Mouse (Mus musculus): ENCODE data around the gene Fads6. TPM values are rescaled to one million over a fixed set of nuclear protein-coding genes. Genes with fewer than 3 reads are reported as not detected.
A peak's percentile ranks its signal among the peaks of the same experiment; 100 is the strongest.

Fads6 gene
- polyA plus RNA-seq, 1 experiment from 2014 or later: 0.72 TPM

GRCm38 (mm10) chr11:115334531-115334930 is 37.1 kb upstream of the Fads6 start, which contains the start of gene Otop3:
TSS of gene Otop3 (plus strand) at chr11:115334731.
- ATAC-seq (ENCODE audit: low FRiP score, low TSS enrichment): no peak
- 3% methylated on average over 29 of the region's 29 CpGs for WGBS
- Histone ChIP-seq H3K9ac (replicated peaks; ENCODE audit: low read length) (peak within 1 kb of the TSS; percentile 38; the same call in 1 of the 2 replicates), H3K4me1 (ENCODE audit: control insufficient read depth, insufficient read depth, low read length) (no peaks in the 10 kb centered on the region; the same call in 1 of the 2 replicates), H3K27ac (replicated peaks; ENCODE audit: low read depth, low read length) (no peak within 1 kb of the TSS), H3K27me3 (ENCODE audit: control insufficient read depth, insufficient read depth, low read length) (peaks cover 17% of the 10 kb centered on the region; the same call in 1 of the 2 replicates), H3K9me3 (ENCODE audit: control insufficient read depth, low read length) (no peaks in the 10 kb centered on the region), H3K36me3 (ENCODE audit: control insufficient read depth, insufficient read depth, low read length) (no peaks in the 10 kb centered on the region), H3K4me3 (replicated peaks; ENCODE audit: low read depth, low read length) (peak within 1 kb of the TSS; percentile 24), H3K4me2 (ENCODE audit: low read length) (peak within 1 kb of the TSS; percentile 57)
- peak; percentile 58 for DNase-seq

DNA sequence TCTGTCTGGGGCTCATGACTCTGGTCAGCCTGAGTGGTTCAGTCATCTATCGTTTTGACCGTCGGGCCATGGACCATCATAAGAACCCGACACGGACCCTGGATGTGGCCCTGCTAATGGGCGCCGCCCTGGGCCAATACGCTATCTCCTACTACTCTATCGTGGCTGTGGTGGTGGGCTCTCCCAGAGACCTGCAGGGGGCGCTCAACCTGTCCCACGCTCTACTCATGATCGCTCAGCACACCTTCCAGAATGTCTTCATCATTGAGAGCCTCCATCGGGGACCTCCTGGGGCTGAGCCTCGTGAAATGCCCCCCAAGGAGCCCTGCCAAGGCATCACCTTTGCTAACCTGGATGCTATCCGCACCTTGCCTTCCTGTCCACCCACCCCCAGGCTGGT is 31.9 kb upstream of the Fads6 start:
- WGBS: 75% methylated on average over 15 of the region's 15 CpGs
- peaks cover 5% of the 10 kb centered on the region; the same call in 1 of the 2 replicates for H3K27me3 ChIP-seq (ENCODE audit: control insufficient read depth, insufficient read depth, low read length)
- no peak for ATAC-seq (ENCODE audit: low FRiP score, low TSS enrichment)

DNA sequence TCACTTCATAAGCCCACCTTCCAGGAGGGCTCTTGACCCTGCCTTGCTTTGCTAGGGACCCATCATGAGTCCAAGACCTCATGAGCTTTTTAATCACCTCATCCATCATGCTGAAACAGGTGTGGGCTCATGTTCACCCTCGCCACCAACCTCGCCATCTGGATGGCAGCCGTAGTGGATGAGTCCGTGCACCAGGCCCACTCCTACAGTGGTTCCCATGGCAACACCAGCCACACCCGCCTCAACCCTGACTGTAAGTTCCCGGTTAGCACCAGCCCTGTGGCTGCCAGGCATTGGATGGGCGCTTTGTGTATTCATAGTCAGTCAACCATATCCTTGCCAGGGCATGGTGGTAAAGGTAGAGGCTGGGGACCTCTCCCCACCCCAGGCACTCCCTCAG is 29.3 kb upstream of the Fads6 start:
- Histone ChIP-seq H3K9me3 (ENCODE audit: control insufficient read depth, low read length) (no peaks in the 10 kb centered on the region), H3K4me1 (ENCODE audit: control insufficient read depth, insufficient read depth, low read length) (0 out of 2 replicates have a peak, but pooled peaks cover 3% of the 10 kb centered on the region), H3K27me3 (ENCODE audit: control insufficient read depth, insufficient read depth, low read length) (peaks cover 28% of the 10 kb centered on the region), H3K4me3 (replicated peaks; ENCODE audit: low read depth, low read length) (no peak overlapping the region), H3K27ac (replicated peaks; ENCODE audit: low read depth, low read length) (no peak overlapping the region), H3K9ac (replicated peaks; ENCODE audit: low read length) (no peak overlapping the region), H3K4me2 (ENCODE audit: low read length) (no peak overlapping the region), H3K36me3 (ENCODE audit: control insufficient read depth, insufficient read depth, low read length) (no peaks in the 10 kb centered on the region)
- WGBS: 81% methylated on average over 7 of the region's 7 CpGs
- ATAC-seq (ENCODE audit: low FRiP score, low TSS enrichment) (no peak), DNase-seq (no peak)

More for the DNA sequence above, 31.9 kb upstream of the Fads6 start:
- no peak for DNase-seq
- H3K9ac ChIP-seq (replicated peaks; ENCODE audit: low read length): no peak overlapping the region
- no peaks in the 10 kb centered on the region for H3K9me3 ChIP-seq (ENCODE audit: control insufficient read depth, low read length)
- H3K36me3 ChIP-seq (ENCODE audit: control insufficient read depth, insufficient read depth, low read length): no peaks in the 10 kb centered on the region
- no peak overlapping the region for H3K27ac ChIP-seq (replicated peaks; ENCODE audit: low read depth, low read length)
- no peak overlapping the region for H3K4me2 ChIP-seq (ENCODE audit: low read length)
- H3K4me3 ChIP-seq (replicated peaks; ENCODE audit: low read depth, low read length): no peak overlapping the region
- H3K4me1 ChIP-seq (ENCODE audit: control insufficient read depth, insufficient read depth, low read length): no peaks in the 10 kb centered on the region

- no peak overlapping the region for H3K27ac ChIP-seq (replicated peaks; ENCODE audit: low read depth, low read length)
- 20% methylated on average over 31 of the region's 32 CpGs for WGBS
- 0 out of 2 replicates have a peak overlapping the region, but pooled peaks have one; percentile 6 for H3K4me2 ChIP-seq (ENCODE audit: low read length)
- H3K4me1 ChIP-seq (ENCODE audit: control insufficient read depth, insufficient read depth, low read length): 0 out of 2 replicates have a peak, but pooled peaks cover 11% of the 10 kb centered on the region
- no peaks in the 10 kb centered on the region for H3K36me3 ChIP-seq (ENCODE audit: control insufficient read depth, insufficient read depth, low read length)
- DNase-seq (peak; percentile 51), ATAC-seq (ENCODE audit: low FRiP score, low TSS enrichment) (no peak)
- no peak overlapping the region for H3K4me3 ChIP-seq (replicated peaks; ENCODE audit: low read depth, low read length)
- 0 out of 2 replicates have a peak overlapping the region, but pooled peaks have one; percentile 16 for H3K9ac ChIP-seq (replicated peaks; ENCODE audit: low read length)
- H3K27me3 ChIP-seq (ENCODE audit: control insufficient read depth, insufficient read depth, low read length): peaks cover 60% of the 10 kb centered on the region
- H3K9me3 ChIP-seq (ENCODE audit: control insufficient read depth, low read length): no peaks in the 10 kb centered on the region
Observed at GRCm38 (mm10) chr11:115323354-115323753, 25.9 kb upstream of the Fads6 start.

- Histone ChIP-seq H3K27ac (replicated peaks; ENCODE audit: low read depth, low read length) (no peak within 1 kb of the TSS), H3K9ac (replicated peaks; ENCODE audit: low read length) (0 out of 2 replicates have a peak within 1 kb of the TSS, but pooled peaks have one; percentile 0), H3K36me3 (ENCODE audit: control insufficient read depth, insufficient read depth, low read length) (no peaks in the 10 kb centered on the region), H3K27me3 (ENCODE audit: control insufficient read depth, insufficient read depth, low read length) (peaks cover 72% of the 10 kb centered on the region), H3K4me3 (replicated peaks; ENCODE audit: low read depth, low read length) (peak within 1 kb of the TSS; percentile 12; the same call in 1 of the 2 replicates), H3K4me1 (ENCODE audit: control insufficient read depth, insufficient read depth, low read length) (0 out of 2 replicates have a peak, but pooled peaks cover 11% of the 10 kb centered on the region), H3K4me2 (ENCODE audit: low read length) (peak within 1 kb of the TSS; percentile 13; the same call in 1 of the 2 replicates), H3K9me3 (ENCODE audit: control insufficient read depth, low read length) (no peaks in the 10 kb centered on the region)
- ATAC-seq (ENCODE audit: low FRiP score, low TSS enrichment) (no peak), DNase-seq (peak; percentile 84)
- WGBS: 4% methylated on average over 35 of the region's 35 CpGs
Observed at GRCm38 (mm10) chr11:115321906-115322693, 24.6 kb upstream of the Fads6 start, which contains the start of gene Ush1g. TSS of gene Ush1g (minus strand) at chr11:115322041.

DNA sequence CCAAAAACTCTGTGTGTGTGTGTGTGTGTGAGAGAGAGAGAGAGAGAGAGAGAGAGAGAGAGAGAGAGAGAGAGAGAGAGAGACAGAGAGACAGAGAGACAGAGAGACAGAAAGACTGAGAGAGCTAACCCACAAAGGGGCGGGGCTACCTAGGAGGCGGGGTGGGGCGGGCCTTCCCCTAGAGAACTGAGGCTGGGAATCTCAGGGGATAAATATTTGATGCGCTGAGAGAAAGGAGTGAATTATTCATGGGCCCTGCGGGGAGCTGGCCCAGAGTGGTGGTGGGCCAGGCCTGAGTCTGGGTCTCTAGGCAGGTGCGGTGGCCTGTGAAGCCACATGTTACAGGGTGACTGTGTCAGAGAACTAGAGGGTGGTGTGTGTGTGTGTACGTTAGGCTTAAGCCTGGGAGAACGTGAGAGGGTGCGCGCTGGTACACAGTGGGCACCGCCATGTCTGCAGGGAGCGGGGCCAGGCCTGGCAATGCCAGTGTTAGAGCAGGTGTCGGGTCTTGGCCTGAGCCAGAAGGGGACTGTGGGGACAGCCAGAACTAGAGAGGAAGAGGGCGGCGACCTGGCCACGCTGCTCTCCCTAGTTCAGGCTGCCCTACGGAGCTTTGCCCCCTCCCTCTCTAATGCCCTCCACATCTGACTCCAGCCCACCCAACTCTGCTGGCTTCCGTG is 22.4 kb upstream of the Fads6 start:
- H3K27me3 ChIP-seq (ENCODE audit: control insufficient read depth, insufficient read depth, low read length): peaks cover 91% of the 10 kb centered on the region
- DNase-seq: peak; percentile 57
- no peak overlapping the region for H3K9ac ChIP-seq (replicated peaks; ENCODE audit: low read length)
- H3K27ac ChIP-seq (replicated peaks; ENCODE audit: low read depth, low read length): no peak overlapping the region
- peak; percentile 57; the same call in 1 of the 2 replicates for ATAC-seq (ENCODE audit: low FRiP score, low TSS enrichment)
- no peaks in the 10 kb centered on the region for H3K9me3 ChIP-seq (ENCODE audit: control insufficient read depth, low read length)
- H3K4me2 ChIP-seq (ENCODE audit: low read length): no peak overlapping the region
- 4% methylated on average over 18 of the region's 18 CpGs for WGBS
- H3K4me3 ChIP-seq (replicated peaks; ENCODE audit: low read depth, low read length): no peak overlapping the region
- H3K36me3 ChIP-seq (ENCODE audit: control insufficient read depth, insufficient read depth, low read length): no peaks in the 10 kb centered on the region
- H3K4me1 ChIP-seq (ENCODE audit: control insufficient read depth, insufficient read depth, low read length): 0 out of 2 replicates have a peak, but pooled peaks cover 11% of the 10 kb centered on the region

GRCm38 (mm10) chr11:115318245-115319027 is 21.0 kb upstream of the Fads6 start:
- 0 out of 2 replicates have a peak overlapping the region, but pooled peaks have one; percentile 2 for H3K4me3 ChIP-seq (replicated peaks; ENCODE audit: low read depth, low read length)
- DNase-seq (peak; percentile 64), ATAC-seq (ENCODE audit: low FRiP score, low TSS enrichment) (no peak)
- H3K36me3 ChIP-seq (ENCODE audit: control insufficient read depth, insufficient read depth, low read length): no peaks in the 10 kb centered on the region
- peaks cover 84% of the 10 kb centered on the region for H3K27me3 ChIP-seq (ENCODE audit: control insufficient read depth, insufficient read depth, low read length)
- WGBS: 4% methylated on average over 63 of the region's 63 CpGs
- no peaks in the 10 kb centered on the region for H3K9me3 ChIP-seq (ENCODE audit: control insufficient read depth, low read length)
- no peak overlapping the region for H3K27ac ChIP-seq (replicated peaks; ENCODE audit: low read depth, low read length)
- no peak overlapping the region for H3K9ac ChIP-seq (replicated peaks; ENCODE audit: low read length)
- H3K4me1 ChIP-seq (ENCODE audit: control insufficient read depth, insufficient read depth, low read length): 0 out of 2 replicates have a peak, but pooled peaks cover 10% of the 10 kb centered on the region
- peak overlapping the region; percentile 35 for H3K4me2 ChIP-seq (ENCODE audit: low read length)

- no peaks in the 10 kb centered on the region for H3K36me3 ChIP-seq (ENCODE audit: control insufficient read depth, insufficient read depth, low read length)
- no peak overlapping the region for H3K4me3 ChIP-seq (replicated peaks; ENCODE audit: low read depth, low read length)
- H3K4me2 ChIP-seq (ENCODE audit: low read length): no peak overlapping the region
- ATAC-seq (ENCODE audit: low FRiP score, low TSS enrichment) (no peak), DNase-seq (no peak)
- no peaks in the 10 kb centered on the region for H3K9me3 ChIP-seq (ENCODE audit: control insufficient read depth, low read length)
- WGBS: 63% methylated on average over 7 of the region's 7 CpGs
- H3K9ac ChIP-seq (replicated peaks; ENCODE audit: low read length): no peak overlapping the region
- H3K27me3 ChIP-seq (ENCODE audit: control insufficient read depth, insufficient read depth, low read length): peaks cover 71% of the 10 kb centered on the region
- 0 out of 2 replicates have a peak, but pooled peaks cover 8% of the 10 kb centered on the region for H3K4me1 ChIP-seq (ENCODE audit: control insufficient read depth, insufficient read depth, low read length)
- no peak overlapping the region for H3K27ac ChIP-seq (replicated peaks; ENCODE audit: low read depth, low read length)
Observed at GRCm38 (mm10) chr11:115317204-115317603, 19.7 kb upstream of the Fads6 start.
